Mouse (Mus musculus) hindbrain, postnatal 0 days (tissue): ENCODE measurements at regions not wholly inside any gene's neighbourhood (a gene's known extent, or its start where the extent isn't known, plus 50 kb on each side); places are given as distances from the start of the nearest gene placed in this dataset.

Source experiments
- ATAC-seq: fragments of 200-750 bp; cut with Nextera tagmentation; 2 replicates; pipeline ENCODE4 v1.8.0; 2017; ENCODE audit warnings: mild to moderate bottlenecking, moderate TSS enrichment, moderate library complexity
- DNase-seq: peaks from one replicate; pipeline ENCODE4 v3.0.0-alpha.2; 2015; ENCODE audit warnings: low spot score
- H3K27ac ChIP-seq: fragments of 300-500 bp; sonication (generic); 2 replicates; pipeline ENCODE4 v1.5.1; 2014; ENCODE audit warnings: mild to moderate bottlenecking
- H3K27me3 ChIP-seq: fragments of 300-500 bp; sonication (generic); 2 replicates; pipeline ENCODE4 v1.6.1; 2014; ENCODE audit warnings: low read length, mixed read lengths; ENCODE audit not compliant: insufficient read depth
- H3K36me3 ChIP-seq: fragments of 300-500 bp; sonication (generic); 2 replicates; pipeline ENCODE4 v1.6.1; 2014; ENCODE audit warnings: low read length, mixed read lengths; ENCODE audit not compliant: insufficient read depth
- H3K4me1 ChIP-seq: fragments of 300-500 bp; sonication (generic); 2 replicates; pipeline ENCODE4 v1.6.1; 2014; ENCODE audit warnings: antibody characterized with exemption, low read length, mixed read lengths; ENCODE audit not compliant: insufficient read depth
- H3K4me2 ChIP-seq: fragments of 300-500 bp; sonication (generic); 2 replicates; pipeline ENCODE4 v1.6.1; 2014; ENCODE audit warnings: low read depth, mild to moderate bottlenecking, low read length, moderate library complexity, mixed read lengths
- H3K4me3 ChIP-seq: fragments of 300-500 bp; sonication (generic); 2 replicates; pipeline ENCODE4 v1.5.1; 2014; ENCODE audit warnings: low read length
- H3K9ac ChIP-seq: fragments of 300-500 bp; sonication (generic); replicated peaks from 2 replicates; pipeline ENCODE4 v1.6.1; 2014; ENCODE audit warnings: mild to moderate bottlenecking, low read length, moderate library complexity, mixed read lengths
- H3K9me3 ChIP-seq: fragments of 300-500 bp; sonication (generic); 2 replicates; pipeline ENCODE4 v1.6.1; 2016; ENCODE audit warnings: low read length, mixed read lengths
- CTCF ChIP-seq: IDR thresholded peaks from 2 replicates; pipeline ENCODE4 v1.5.1; 2016; ENCODE audit warnings: antibody characterized with exemption, control low read depth, low read depth
- WGBS: fragments of 180-500 bp; shearing (Covaris S2); extraction: QIAGEN DNeasy Blood & Tissue Kit; methylation state at CpG from one replicate; pipeline ENCODE4 v1.1.7; 2014; 5-methylcytosine and 5-hydroxymethylcytosine counted together

GRCm38 (mm10) chr12:7548759-7549158 lies 428.7 kb upstream of the Apob start:
- H3K4me2 ChIP-seq = no peak overlapping the region
- DNase-seq (no peak), ATAC-seq (no peak)
- no peak overlapping the region for H3K27ac ChIP-seq
- no peaks in the 10 kb centered on the region for H3K4me1 ChIP-seq
- no peak overlapping the region for H3K9ac ChIP-seq
- no peak overlapping the region for H3K4me3 ChIP-seq
- no peaks in the 10 kb centered on the region for H3K36me3 ChIP-seq
- no peaks in the 10 kb centered on the region for H3K27me3 ChIP-seq
- no peaks in the 10 kb centered on the region for H3K9me3 ChIP-seq
- TF ChIP-seq CTCF = no peak
- 91% methylated on average over 1 of the region's 1 CpGs for WGBS

- no peak overlapping the region for H3K27ac ChIP-seq
- no peak for DNase-seq
Observed at GRCm38 (mm10) chr12:7560245-7560644, 417.2 kb upstream of the Apob start.

GRCm38 (mm10) chr12:7576081-7576480 lies 401.4 kb upstream of the Apob start:
- Histone ChIP-seq H3K4me1 (no peaks in the 10 kb centered on the region), H3K27me3 (no peaks in the 10 kb centered on the region), H3K4me2 (no peak overlapping the region), H3K9ac (no peak overlapping the region), H3K36me3 (no peaks in the 10 kb centered on the region), H3K27ac (no peak overlapping the region), H3K4me3 (no peak overlapping the region), H3K9me3 (no peaks in the 10 kb centered on the region)
- TF ChIP-seq CTCF = no peak
- 90% methylated on average over 2 of the region's 2 CpGs for WGBS
- ATAC-seq (no peak), DNase-seq (no peak)

More at GRCm38 (mm10) chr12:7560245-7560644, 417.2 kb upstream of the Apob start:
- Histone ChIP-seq H3K4me1 (no peaks in the 10 kb centered on the region), H3K36me3 (no peaks in the 10 kb centered on the region), H3K9ac (no peak overlapping the region), H3K4me2 (no peak overlapping the region), H3K27me3 (no peaks in the 10 kb centered on the region), H3K4me3 (no peak overlapping the region), H3K9me3 (no peaks in the 10 kb centered on the region)
- ATAC-seq = no peak
- WGBS = 81% methylated on average over 1 of the region's 1 CpGs
- TF ChIP-seq CTCF = no peak

- Histone ChIP-seq H3K27ac (no peak overlapping the region), H3K4me1 (no peaks in the 10 kb centered on the region), H3K4me3 (no peak overlapping the region), H3K4me2 (no peak overlapping the region), H3K36me3 (no peaks in the 10 kb centered on the region), H3K9me3 (no peaks in the 10 kb centered on the region), H3K9ac (no peak overlapping the region), H3K27me3 (no peaks in the 10 kb centered on the region)
- no peak for TF ChIP-seq CTCF
- no peak for DNase-seq
- no peak for ATAC-seq
Observed at GRCm38 (mm10) chr12:7587501-7587900, 389.9 kb upstream of the Apob start.

GRCm38 (mm10) chr12:7611272-7612092 lies 366.0 kb upstream of the Apob start:
- no peaks in the 10 kb centered on the region for H3K4me1 ChIP-seq
- 53% methylated on average over 3 of the region's 3 CpGs for WGBS
- no peak overlapping the region for H3K27ac ChIP-seq
- no peaks in the 10 kb centered on the region for H3K9me3 ChIP-seq
- no peaks in the 10 kb centered on the region for H3K27me3 ChIP-seq
- no peak overlapping the region for H3K4me2 ChIP-seq
- H3K9ac ChIP-seq = no peak overlapping the region
- no peak for ATAC-seq
- H3K36me3 ChIP-seq = no peaks in the 10 kb centered on the region
- no peak overlapping the region for H3K4me3 ChIP-seq
- TF ChIP-seq CTCF = no peak
- DNase-seq = no peak

GRCm38 (mm10) chr12:7636417-7637175 lies 340.9 kb upstream of the Apob start:
- no peak for DNase-seq
- Histone ChIP-seq H3K4me2 (no peak overlapping the region), H3K9me3 (no peaks in the 10 kb centered on the region), H3K4me1 (no peaks in the 10 kb centered on the region), H3K27ac (no peak overlapping the region), H3K4me3 (no peak overlapping the region), H3K36me3 (no peaks in the 10 kb centered on the region), H3K9ac (no peak overlapping the region), H3K27me3 (no peaks in the 10 kb centered on the region)
- ATAC-seq = no peak
- 65% methylated on average over 4 of the region's 4 CpGs for WGBS
- no peak for TF ChIP-seq CTCF

GRCm38 (mm10) chr12:7637629-7638028 lies 339.8 kb upstream of the Apob start:
- no peak overlapping the region for H3K9ac ChIP-seq
- ATAC-seq (no peak), DNase-seq (no peak)
- 66% methylated on average over 4 of the region's 4 CpGs for WGBS
- no peak overlapping the region for H3K27ac ChIP-seq
- no peaks in the 10 kb centered on the region for H3K36me3 ChIP-seq
- no peaks in the 10 kb centered on the region for H3K27me3 ChIP-seq
- no peak overlapping the region for H3K4me2 ChIP-seq
- no peaks in the 10 kb centered on the region for H3K9me3 ChIP-seq
- H3K4me3 ChIP-seq = no peak overlapping the region
- H3K4me1 ChIP-seq = no peaks in the 10 kb centered on the region
- TF ChIP-seq CTCF = no peak
